Mouse (Mus musculus) liver, postnatal 0 days (tissue): ENCODE measurements around the gene Ube2l6.

Experiments used
- CTCF ChIP-seq: sonication (generic); IDR thresholded peaks from 2 replicates; pipeline ENCODE4 v1.5.1; 2016; ENCODE audit warnings: antibody characterized with exemption, low read depth
- EP300 ChIP-seq: IDR thresholded peaks from 2 replicates; pipeline ENCODE4 v1.6.1; 2016; ENCODE audit warnings: antibody characterized with exemption, low read depth, mild to moderate bottlenecking

DNA sequence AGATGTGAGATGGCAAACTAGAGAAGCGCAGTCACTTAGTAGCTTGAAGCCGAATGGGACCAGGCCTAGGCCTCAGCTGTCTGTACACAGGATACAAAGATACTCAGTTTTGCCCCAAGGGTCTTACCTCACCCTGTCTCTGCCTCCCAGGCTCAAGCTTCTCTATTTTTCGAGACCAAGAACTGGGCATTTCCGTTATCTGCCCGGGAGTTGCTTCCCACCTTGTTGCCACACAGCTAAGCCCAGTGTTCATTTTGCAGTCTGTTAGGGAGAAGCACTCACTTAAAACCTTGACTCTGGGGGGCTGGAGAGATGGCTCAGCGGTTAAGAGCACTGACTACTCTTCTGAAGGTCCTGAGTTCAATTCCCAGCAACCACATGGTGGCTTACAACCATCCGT lies 5.3 kb downstream of the Ube2l6 start:
- TF ChIP-seq EP300 = no peak
- TF ChIP-seq CTCF = no peak
